Mouse (Mus musculus): ENCODE results near the gene Tjp1.

Tjp1 gene

DNA sequence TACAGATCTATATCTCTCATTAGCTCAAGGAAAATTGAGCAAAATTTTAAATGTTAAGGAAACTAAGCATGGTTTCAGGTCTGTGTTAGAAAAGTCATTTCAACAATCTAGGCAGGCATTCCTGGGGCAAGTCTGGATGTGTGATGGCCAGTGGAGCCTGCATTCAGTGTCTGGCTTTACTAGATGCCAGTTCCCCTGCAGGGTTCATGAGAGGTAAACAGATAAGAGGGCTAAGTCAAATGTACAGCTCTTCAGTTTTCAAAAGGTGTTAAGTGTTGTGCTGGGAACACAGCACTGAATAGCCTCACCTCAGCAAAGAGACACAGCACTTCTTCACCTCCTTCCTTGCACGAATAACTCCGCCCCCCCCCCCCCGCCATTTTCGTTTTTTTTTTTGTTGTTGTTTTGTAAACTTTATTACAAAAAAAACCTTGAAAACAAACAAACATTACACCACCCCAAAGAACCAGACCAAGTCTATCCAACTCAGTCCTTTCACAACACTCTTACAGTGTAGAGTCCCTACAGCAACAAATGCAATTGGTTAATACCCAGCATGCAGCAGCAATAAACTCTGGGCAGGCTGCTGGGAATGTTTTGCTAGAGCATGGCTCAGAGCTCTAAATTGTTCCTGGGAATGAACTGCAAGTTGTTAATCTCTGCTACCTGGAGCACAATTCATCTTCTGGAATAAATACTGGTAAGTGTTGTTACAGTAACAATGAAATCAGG, 177.1 kb downstream of the Tjp1 start:
- no peak for DNase-seq (ENCODE audit: low read depth)

DNA sequence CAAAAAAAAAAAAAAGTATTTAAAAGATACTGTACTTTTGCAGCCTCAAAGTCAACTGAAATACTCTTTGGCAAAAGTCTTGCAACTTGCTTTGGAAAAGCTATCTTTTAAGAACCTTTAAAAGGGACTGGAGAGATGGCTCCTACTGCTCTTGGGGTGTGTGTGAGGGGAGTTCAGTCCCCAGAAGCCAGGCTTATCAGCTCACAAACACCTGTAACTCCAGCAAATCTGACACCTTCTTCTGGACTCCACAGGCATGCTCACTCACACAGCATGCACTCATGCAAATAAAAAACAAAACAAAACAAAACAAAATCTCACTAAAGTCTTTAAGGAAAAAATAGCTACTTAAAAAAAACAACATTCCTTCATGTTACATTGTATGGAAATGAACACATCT, 179.0 kb downstream of the Tjp1 start:
- DNase-seq (ENCODE audit: low read depth) = no peak

DNA sequence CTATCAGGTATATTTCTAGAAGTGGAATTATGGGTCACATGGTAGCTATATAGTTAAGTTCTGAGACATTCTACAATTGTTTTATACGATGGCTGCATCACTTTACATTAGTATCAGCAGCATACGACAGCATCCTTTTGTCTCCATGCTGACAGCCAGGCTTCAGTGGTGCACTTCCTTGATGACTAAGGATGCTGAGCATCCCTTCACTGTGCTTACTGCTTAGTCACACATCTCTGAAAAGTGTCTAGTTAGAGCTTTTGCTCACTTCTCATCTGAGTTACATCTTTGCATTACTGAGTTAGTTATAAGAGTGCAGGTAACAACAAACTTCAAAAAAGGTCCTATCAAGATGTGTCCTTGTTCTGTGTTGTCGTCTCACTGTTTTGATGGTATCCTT, 182.3 kb downstream of the Tjp1 start:
- no peak for DNase-seq (ENCODE audit: low read depth)

DNA sequence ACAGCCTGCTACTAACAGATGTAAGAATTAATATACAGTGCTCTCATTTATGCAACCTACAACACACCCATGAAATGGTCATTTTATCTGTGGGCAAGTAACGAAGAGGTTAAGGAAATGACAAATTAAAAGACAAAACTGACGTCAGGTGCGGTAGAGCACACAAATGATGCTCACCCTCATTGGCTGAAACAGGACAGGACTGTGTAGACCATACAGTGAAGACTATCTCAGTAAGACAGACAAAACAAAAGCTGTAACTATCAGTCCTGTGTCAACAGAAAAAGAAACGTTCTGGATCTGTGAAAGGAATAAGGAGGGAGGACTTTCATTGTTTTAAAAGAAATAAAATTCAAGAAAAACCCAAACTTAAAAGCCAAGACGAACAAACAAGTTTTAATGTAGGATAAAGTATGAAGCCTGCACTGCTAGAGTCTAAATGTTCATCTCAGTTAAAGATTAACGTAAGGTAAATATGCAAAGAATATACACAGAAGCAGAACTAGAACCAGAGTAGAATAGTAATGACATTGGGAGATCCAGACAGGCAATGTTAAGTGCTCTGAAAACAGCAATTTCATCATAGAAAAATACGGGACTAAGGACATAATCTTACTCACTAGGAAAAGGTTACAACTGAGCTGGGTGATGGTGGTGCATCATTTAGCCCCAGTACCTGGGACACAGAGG, 189.9 kb downstream of the Tjp1 start:
- no peak for DNase-seq (ENCODE audit: low read depth)

DNA sequence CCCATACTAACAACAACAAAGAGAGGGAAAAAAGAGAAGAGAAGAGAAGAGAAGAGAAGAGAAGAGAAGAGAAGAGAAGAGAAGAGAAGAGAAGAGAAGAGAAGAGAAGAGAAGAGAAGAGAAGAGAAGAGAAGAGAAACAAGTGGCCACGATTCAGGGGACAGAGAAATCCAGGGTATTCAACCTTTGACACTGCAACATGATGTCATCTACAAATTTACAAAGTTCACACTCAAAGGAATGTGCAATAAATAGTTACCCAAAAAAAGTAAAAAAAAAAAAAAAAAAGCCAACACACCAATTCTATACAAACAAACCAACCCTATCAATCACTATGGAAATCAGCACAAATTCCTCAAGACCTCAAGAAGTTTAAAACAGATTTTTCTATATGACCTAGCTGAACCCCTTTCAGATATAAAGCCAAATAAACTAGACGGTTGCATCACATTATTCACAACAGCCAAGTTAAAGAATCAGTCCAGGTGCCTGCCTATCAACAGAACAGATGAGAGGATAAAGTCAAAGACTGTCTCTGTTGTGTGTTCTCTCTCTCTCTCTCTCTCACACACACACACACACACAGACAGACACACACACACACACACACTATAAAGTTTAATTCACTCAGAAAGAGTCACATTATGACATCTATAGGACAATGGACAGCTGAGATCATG, 194.4 kb downstream of the Tjp1 start:
- no peak for DNase-seq (ENCODE audit: low read depth)

DNA sequence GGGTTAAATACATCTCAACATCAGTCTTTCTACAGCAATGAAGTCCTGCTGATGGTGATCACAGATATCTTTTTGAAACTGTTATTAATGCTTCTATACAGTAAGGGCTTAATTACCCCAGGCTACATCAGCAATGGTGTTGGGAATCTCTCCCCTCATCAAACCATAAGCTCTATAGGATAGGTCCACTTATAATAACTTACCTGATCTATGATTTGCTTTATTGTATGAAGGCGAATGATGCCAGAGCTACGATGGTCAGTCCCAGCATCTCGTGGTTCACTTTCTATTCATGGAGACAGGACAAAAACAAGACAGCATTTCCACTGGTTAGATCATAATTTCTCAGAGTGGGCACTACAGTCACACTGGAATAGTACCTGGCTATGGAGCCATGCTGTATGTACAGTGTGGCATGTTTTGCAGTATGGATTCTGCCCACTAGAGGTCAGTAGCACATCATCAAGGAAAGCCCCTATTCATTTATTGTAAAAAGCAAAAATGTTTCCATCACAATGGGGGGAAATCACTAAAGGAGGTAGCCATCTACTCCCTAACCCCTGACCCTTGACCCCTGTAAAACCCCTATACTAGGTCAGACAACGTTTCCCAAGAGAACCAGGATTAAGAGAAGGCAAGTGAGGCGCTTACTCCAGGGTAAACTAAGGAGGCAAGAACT, 208.4 kb downstream of the Tjp1 start:
- peak; percentile 54 for DNase-seq (ENCODE audit: low read depth)

DNA sequence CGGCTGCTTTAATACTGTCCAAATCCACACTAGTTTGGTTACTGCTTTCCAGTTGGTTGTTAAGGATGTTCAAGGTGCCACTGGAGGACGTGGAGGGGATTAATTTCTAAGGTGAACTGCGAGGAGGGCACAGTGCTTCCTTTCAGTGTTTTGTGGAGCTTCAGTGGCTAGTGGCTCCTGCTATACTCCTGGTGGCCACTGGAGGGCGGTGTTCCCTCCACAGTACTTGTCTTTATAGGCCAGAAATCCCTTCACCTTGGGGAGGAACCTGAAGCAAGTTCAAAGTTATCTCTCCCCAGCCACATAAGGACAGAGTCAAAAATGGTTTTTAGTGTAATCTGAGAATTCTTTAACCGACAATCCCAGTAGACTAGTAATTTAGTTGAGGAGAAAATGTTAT, 210.2 kb downstream of the Tjp1 start:
- peak; percentile 40 for DNase-seq (ENCODE audit: low read depth)

DNA sequence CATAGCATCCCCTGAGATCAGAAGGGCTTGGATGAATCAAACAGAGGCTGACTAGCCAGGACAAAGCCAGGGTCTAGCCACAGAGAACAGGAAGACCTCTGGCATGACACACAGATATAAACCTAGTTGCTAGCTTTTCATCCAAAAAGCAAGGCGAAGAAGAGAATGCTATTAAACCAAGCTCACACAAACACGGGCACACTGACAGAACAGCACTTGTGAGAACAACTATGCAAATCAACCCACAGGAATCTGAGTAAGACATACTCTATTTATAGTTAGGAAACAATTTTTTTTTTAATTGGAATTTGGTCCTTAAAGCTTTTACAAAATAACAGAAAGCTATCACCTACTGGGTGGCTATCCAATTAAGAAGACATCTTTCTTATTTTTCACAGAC, 212.4 kb downstream of the Tjp1 start:
- DNase-seq (ENCODE audit: low read depth) = no peak

DNA sequence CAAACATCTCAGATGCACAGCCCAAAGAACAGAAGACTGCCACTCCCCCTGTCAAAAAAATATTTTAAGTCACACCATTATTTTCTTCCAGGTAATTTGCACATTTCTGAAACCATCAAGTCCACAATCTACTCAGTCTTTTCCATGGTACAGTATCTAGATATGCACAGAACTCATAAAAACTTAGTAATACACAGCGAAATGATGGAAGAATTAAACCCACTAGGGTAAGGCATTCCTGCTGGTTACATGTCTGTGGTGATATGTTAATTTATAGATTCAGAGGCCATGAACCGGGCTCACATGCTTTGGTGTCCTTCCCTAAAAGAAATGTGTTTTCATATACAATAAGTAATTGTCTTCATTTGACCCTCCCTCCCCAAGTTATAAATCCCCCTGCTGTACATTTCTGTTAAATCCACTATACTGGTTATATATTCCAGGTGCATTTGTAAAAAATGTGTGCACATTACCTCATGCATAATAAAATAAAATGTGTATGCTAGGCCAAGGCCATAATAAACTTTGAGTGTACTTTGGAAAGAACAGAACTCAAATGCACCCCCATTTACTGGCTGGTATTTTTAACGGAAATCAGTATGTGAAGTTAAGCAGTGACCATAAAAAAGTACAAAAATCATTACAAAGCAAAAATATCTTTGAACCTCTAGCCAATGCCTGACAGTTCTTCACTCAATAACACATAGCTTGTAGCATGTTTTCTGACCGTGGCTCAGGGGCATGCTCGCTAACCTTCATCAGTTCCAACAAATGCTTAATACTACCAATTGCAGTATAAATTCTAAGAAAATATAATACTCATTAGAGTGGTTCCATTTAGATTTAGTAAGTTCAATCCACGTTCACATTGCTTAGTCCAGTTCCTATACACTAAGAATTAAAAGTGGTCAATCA, 230.6 kb downstream of the Tjp1 start:
- no peak for DNase-seq (ENCODE audit: low read depth)

DNA sequence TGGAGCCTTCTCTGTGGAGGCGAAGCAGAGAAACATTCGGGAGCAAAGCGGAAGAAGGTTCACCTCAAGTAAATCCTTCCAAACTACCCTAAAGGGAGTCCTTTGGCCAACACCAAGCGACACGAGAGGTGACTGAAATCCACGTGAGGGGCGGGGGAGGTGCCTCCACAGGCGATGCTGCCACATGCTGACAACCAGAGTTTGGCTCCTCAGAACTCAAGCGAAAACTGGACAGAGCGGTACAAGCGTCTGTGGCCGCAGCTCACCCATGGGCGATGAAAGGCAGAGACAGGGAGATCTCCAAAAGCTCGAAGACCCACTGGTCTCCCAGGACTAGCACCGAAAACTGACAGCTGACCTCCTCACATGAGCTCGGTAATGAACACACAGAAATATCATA, 244.7 kb downstream of the Tjp1 start:
- DNase-seq (ENCODE audit: low read depth) = no peak

DNA sequence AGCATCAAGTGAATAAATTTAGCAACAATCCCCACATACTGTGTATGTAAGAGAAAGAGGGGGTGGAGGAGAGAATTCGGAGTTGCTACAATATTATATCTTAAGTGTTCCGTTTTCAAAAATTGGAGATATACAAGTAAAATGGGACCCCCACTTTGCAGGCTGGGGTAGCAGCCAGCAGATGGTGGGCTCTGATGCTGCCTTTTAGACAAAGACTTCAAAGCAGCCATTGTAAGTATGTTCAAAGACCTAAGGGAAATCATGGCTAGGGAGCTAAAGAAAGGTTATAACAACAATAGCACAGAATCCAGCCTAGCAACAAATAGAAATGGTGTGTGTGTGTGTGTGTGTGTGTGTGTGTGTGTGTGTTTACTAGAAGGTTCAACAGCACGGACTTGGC, 245.6 kb downstream of the Tjp1 start:
- DNase-seq (ENCODE audit: low read depth) = no peak

DNA sequence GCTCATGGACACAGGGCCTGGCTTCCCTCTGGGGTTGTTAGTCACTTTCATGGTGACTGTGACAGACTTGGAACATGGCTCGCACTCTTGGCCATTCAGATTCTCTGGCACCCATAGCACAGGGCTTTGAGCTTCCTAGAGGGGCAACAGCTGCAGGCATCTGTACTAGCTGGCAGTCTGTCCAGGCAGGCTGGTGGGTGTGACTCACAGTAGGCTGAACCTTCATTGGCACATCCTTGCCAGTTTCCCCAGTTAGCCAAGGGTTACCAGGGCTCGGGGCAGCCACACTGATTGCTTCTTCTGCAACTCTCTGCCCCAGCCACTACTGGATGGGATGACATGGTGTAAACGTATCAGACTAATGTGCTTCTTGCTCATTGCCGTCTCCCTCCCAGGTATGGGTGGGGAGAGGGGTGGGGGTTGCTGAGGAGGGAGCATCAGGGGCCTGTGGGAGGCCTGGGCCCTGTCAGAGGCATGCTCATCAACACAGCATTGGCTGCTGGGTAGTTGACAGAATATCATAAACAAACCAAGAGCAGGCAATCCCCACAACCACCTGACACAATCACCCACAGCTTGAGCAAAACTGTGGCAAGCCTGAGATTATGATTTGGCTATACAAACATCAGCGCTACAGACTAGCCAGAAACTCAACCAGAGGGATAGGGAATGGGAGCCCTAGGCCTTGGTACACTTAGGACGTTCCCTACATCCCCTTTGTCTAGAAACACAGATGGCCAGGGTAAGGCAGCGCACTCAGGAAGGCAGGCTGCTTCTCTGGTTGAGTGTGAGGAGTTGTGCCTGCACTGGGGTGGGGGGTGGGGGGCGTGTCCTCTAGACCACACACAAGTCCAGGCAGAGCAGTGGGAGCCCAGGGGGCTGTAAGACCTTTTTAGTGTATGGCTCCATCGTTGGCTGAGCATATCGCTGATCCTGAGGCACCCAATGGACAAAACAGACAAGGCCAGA, 246.4 kb downstream of the Tjp1 start:
- no peak for DNase-seq (ENCODE audit: low read depth)

DNA sequence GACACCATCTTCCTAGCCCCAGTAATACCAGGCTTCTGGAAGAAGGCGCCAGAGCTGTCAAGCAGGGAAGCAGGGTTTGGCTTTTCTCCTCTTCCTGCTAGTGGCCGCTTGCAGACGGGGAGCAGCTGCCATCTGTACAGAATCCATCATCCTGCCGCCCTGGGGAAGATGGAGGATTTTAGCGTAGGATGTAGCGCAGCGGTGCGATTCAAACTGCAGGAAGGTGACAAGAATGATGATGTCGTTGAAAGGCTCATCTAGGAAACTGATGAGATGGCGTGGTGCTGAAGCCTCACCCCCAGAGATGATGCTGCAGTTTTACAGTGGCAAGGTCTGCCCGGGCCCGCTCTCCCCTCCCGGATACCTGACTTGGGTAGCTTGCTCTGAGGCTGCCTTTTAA, 248.3 kb downstream of the Tjp1 start:
- no peak for DNase-seq (ENCODE audit: low read depth)

DNA sequence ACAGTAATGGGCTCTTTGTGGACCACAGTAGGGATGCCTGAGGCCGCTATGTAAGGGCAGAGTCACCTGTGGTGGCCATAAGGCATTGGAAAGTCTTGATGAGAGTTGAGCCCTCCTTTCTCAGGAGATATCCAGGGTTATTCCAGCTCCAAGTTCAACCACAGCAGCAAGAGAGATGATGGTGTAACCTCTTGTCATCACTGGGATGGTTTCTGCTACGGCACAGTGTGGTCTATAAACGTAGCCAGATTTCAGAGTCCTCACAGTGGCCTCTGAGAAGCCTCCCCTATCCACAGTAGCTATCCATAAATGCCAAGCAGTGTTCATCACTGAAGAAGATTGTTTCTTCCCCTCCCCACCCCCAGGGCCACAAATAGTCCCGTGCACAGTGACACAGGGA, 251.8 kb downstream of the Tjp1 start:
- DNase-seq (ENCODE audit: low read depth) = no peak

DNA sequence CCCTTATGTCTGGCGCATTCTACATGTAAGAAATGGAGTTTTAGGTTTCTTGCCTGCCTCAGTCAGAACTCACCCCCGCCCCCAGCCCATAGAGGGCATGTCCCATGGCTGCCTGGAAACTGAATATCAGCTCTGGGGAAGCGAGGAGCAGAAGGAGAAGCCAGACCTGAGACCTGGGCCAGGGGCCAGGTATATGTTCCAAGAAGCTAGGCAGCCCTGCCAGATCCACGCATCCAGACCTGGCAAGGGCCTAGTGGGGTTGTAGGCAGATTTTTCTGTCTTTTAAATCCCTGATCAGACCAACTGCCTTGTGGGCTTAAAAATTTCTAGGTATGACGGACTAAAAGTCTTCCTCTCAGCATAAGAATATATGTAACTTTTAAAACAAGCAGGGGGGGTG, 253.4 kb downstream of the Tjp1 start:
- DNase-seq (ENCODE audit: low read depth) = no peak

DNA sequence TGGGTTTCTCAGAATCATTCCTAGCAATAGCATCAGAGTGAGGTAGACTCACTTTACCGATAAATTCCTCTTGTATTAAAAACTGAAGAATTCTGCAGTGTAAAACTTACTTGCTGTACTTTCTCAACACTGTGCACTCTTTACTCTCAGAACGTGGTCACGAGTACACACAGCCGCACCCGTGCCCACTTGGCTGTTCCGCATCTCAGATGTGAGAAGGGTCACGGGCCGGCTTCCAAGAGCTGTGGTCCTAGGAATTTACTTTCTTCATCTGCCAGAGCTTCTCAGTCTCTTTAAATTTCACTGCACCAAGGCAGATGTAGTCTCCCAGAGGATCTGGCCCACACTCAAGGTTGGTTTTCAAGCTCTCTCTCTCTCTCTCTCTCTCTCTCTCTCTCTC, 277.9 kb downstream of the Tjp1 start:
- DNase-seq (ENCODE audit: low read depth) = no peak

Measured in 416B (cell line).